In genomic region chr15:101224006-101224906, GRCm38 (mm10) we compare ENCODE assay signal across 8 mouse cellular contexts. TPM values are rescaled to one million over a fixed set of nuclear protein-coding genes. Genes with fewer than 3 reads are reported as not detected.
A peak's percentile ranks its signal among the peaks of the same experiment; 100 is the strongest.
DNase-seq lines count a peak whose midpoint lies in the region; ATAC-seq and TF ChIP-seq lines count a peak whose summit lies in the region.

Grasp (plus strand) TSS chr15:101224188.

- peaks cover 4% of the 10 kb centered on the region for H3K4me1 ChIP-seq in brown adipose tissue, adult 24 weeks (ENCODE audit: control insufficient read depth, insufficient read depth, insufficient read length, low read length)
- peaks cover 22% of the 10 kb centered on the region for H3K4me1 ChIP-seq in forebrain, embryonic 16.5 days (replicated peaks; ENCODE audit: control insufficient read depth, insufficient read depth, low read length)
- peaks cover 24% of the 10 kb centered on the region for H3K4me1 ChIP-seq in lung, adult 2 months (ENCODE audit: control insufficient read depth, insufficient read depth, low read length)
- H3K4me1 ChIP-seq in neural tube, embryonic 15.5 days = peaks cover 47% of the 10 kb centered on the region

- peak within 1 kb of the TSS; percentile 82 for H3K9ac ChIP-seq in forebrain, embryonic 16.5 days (replicated peaks; ENCODE audit: low read depth, low read length)
- peak within 1 kb of the TSS; percentile 63 for H3K9ac ChIP-seq in neural tube, embryonic 15.5 days (replicated peaks)

- TF ChIP-seq POLR2A in lung, adult 2 months (IDR thresholded peaks at IDR 0.05; ENCODE audit: borderline replicate concordance, extremely low read depth, low read depth, low read length) = peak; percentile 98

- intact Hi-C loops in heart, postnatal 25 days (cut with DNase I) = loop anchor here (5.0 kb wide), 2 partner anchors 58 to 93 kb away; partner anchors contain the start of gene Atg101

- ATAC-seq in forebrain, embryonic 16.5 days = peak; percentile 90
- ATAC-seq in neural tube, embryonic 15.5 days (ENCODE audit: low FRiP score) = peak; percentile 80

- no peaks in the 10 kb centered on the region for H3K9me3 ChIP-seq in forebrain, embryonic 16.5 days (ENCODE audit: control insufficient read depth, low read length)
- no peaks in the 10 kb centered on the region for H3K9me3 ChIP-seq in neural tube, embryonic 15.5 days (replicated peaks)

- peaks cover 3% of the 10 kb centered on the region; the same call in 1 of the 2 replicates for H3K27me3 ChIP-seq in forebrain, embryonic 16.5 days (replicated peaks; ENCODE audit: control insufficient read depth, insufficient read depth, low read length)
- 0 out of 2 replicates have a peak, but pooled peaks cover 5% of the 10 kb centered on the region for H3K27me3 ChIP-seq in neural tube, embryonic 15.5 days (replicated peaks)

- H3K4me2 ChIP-seq in forebrain, embryonic 16.5 days (ENCODE audit: low read length) = peak within 1 kb of the TSS; percentile 96
- peak within 1 kb of the TSS; percentile 98 for H3K4me2 ChIP-seq in neural tube, embryonic 15.5 days

- no peak; the same call in 1 of the 2 replicates for TF ChIP-seq CTCF in layer of hippocampus, adult 2 months (conservative IDR thresholded peaks at IDR 0.05)
- TF ChIP-seq CTCF in lung, adult 2 months (IDR thresholded peaks at IDR 0.05; ENCODE audit: insufficient read depth, low read length) = no peak

- no peaks in the 10 kb centered on the region for H3K36me3 ChIP-seq in forebrain, embryonic 16.5 days (ENCODE audit: control insufficient read depth, insufficient read depth)
- no peaks in the 10 kb centered on the region for H3K36me3 ChIP-seq in neural tube, embryonic 15.5 days

- peak within 1 kb of the TSS; percentile 87 for H3K4me3 ChIP-seq in brown adipose tissue, adult 24 weeks (ENCODE audit: insufficient read depth, low read depth, low read length)
- peak within 1 kb of the TSS; percentile 77 for H3K4me3 ChIP-seq in forebrain, embryonic 16.5 days (replicated peaks; ENCODE audit: low read length)
- H3K4me3 ChIP-seq in layer of hippocampus, adult 2 months = peak within 1 kb of the TSS; percentile 55
- peak within 1 kb of the TSS; percentile 92 for H3K4me3 ChIP-seq in lung, adult 2 months (replicated peaks; ENCODE audit: extremely low read depth, low read depth, low read length)
- peak within 1 kb of the TSS; percentile 61 for H3K4me3 ChIP-seq in neural tube, embryonic 15.5 days (replicated peaks)

- WGBS in forebrain, embryonic 16.5 days = under 1% methylated on average over 74 of the region's 77 CpGs
- under 1% methylated on average over 77 of the region's 77 CpGs for WGBS in lung, adult 2 months
- under 1% methylated on average over 66 of the region's 77 CpGs for WGBS in neural tube, embryonic 15.5 days

- H3K27ac ChIP-seq in brown adipose tissue, adult 24 weeks (replicated peaks; ENCODE audit: low read depth, low read length) = peak within 1 kb of the TSS; percentile 94
- no peak within 1 kb of the TSS for H3K27ac ChIP-seq in forebrain, embryonic 16.5 days (ENCODE audit: low read length)
- peak within 1 kb of the TSS; percentile 94 for H3K27ac ChIP-seq in layer of hippocampus, adult 2 months
- peak within 1 kb of the TSS; percentile 45 for H3K27ac ChIP-seq in neural tube, embryonic 15.5 days (replicated peaks)

- peak; percentile 73 to 88 for DNase-seq in CD8-positive naive resting alpha-beta T cell, adult 2 months (ENCODE audit: low read depth in 2 of 2, low spot score in 2 of 2)
- peak; percentile 92 for DNase-seq in heart, postnatal 25 days (ENCODE audit: low spot score)
- peak; percentile 90 to 91 for DNase-seq in layer of hippocampus, adult 2 months (ENCODE audit: low spot score in 2 of 2)
- peak; percentile 94 for DNase-seq in lung, adult 2 months
- peak; percentile 93 for DNase-seq in testis, postnatal 10 days (ENCODE audit: low spot score)

RNA-seq across cellular contexts. Expression of gene Grasp, which starts in this region (rescaled TPM):
- 1.7 and 3.7 TPM in 2 replicates for polyA plus RNA-seq in brown adipose tissue, adult 24 weeks (2012; ENCODE audit: insufficient read depth, insufficient read length, missing spikeins)
- polyA plus RNA-seq in forebrain, embryonic 16.5 days (2015; fragmentation: Nextera tagmentation; extraction: Ambion mirVana) = 1.3 and 1.8 TPM in 2 replicates
- 10 to 100 TPM in 1 of 2 experiments, 1 to 10 TPM in 1; 9.4 to 12.3 TPM for total RNA-seq in heart, postnatal 25 days (2021)
- 10 to 100 TPM; 79.5 to 82.7 TPM for total RNA-seq in layer of hippocampus, adult 2 months (2021)
- 36.6 and 58.8 TPM in 2 replicates for polyA plus RNA-seq in lung, adult 2 months (2012; rRNA removed)
- polyA plus RNA-seq in neural tube, embryonic 15.5 days (2015; fragmentation: Nextera tagmentation; extraction: Ambion mirVana) = 2.2 and 2.5 TPM in 2 replicates

Comparison
In these comparisons a context has a peak if more than half of its experiments do, and no peak if none do; other contexts are left out.
1. RNA of gene Grasp (total RNA-seq): 79.5 to 82.7 TPM in layer of hippocampus, adult 2 months; 9.4 to 12.3 TPM in heart, postnatal 25 days; every median in the first group is over 4 times any median in the second.
2. Peak in every context shown above with its lines, with median percentiles within 50 percentile points of each other: DNase-seq and H3K4me3 ChIP-seq.